Mouse (Mus musculus): ENCODE measurements at regions not wholly inside any gene's neighbourhood (a gene's known extent, or its start where the extent isn't known, plus 50 kb on each side); places are given as distances from the start of the nearest gene placed in this dataset.

DNA sequence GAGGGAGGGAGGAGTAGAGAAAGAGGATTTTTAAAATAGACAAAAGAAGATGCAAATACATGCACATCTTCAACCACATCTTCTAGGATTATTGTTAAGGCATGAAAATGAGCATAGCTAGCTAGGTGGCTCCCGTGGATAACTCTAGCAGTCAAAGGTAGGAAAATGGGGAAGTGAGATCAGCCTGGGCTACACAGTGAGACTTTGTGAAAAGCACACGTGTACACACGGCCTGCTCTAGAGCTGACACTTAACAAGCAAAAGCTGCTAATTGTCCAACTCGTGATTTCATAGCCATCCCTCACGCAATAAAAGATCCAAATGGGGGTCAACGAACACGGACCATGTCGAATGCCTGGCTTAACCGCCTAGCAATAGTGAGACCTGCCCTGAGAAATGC, 642.0 kb upstream of the Sox9 start:
- DNase-seq, result no peak

DNA sequence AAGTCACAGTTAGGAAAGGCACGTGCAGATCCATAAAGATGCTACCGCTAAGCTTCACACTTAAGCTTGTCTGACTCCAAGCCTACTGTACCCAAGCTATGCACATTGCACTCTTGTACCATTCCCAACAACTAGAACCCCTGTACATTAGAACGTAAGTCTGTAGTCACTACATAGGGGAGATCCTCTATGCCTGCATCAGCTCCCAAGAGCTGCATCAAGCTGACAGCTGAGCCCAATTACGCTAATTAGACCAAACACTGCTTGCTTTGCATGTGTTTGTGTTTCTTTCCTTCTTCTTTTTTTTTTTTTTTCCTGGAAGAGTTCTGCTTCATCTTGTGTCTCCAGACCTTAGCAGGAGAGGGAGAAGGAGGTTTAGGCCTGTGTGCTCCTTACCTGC, 641.5 kb upstream of the Sox9 start:
- no peak for DNase-seq

DNA sequence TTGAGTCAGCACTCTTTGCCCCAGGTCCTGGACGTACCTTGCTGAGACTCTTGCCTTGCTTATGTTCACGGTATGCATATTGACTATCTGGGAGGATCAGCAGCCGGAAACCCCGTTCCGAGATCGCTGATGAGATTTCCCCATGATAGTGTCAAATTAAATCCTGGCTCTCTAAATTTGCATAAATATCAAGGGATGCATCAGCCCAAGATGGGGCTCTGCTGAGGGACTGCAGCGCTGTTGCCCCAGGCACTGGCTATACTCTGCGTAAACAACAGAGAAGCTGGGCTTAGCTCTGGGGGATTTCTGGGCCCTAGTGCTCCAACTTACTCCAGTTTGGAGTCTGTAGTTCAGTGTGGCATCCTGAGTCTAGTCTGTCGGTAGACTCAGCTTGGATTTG, 641.1 kb upstream of the Sox9 start:
- no peak for DNase-seq

DNA sequence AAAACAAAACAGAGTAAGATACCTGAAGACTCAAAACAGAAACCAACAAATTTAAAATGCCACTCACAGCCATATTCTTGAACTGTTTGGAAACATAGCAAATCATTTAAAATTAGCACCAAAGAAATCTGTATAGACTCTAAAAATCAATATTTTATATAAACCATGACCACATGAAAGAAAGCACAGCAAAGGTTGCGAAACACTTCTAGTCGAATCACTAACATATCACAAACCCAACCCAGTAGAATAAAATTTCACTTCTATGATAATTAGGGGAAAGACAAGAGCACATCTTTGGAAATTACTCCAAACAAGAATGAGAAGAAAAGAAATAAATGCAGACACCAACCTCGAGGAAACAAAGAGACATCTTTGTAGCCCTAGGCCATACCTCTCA, 630.0 kb upstream of the Sox9 start:
- DNase-seq, result no peak

DNA sequence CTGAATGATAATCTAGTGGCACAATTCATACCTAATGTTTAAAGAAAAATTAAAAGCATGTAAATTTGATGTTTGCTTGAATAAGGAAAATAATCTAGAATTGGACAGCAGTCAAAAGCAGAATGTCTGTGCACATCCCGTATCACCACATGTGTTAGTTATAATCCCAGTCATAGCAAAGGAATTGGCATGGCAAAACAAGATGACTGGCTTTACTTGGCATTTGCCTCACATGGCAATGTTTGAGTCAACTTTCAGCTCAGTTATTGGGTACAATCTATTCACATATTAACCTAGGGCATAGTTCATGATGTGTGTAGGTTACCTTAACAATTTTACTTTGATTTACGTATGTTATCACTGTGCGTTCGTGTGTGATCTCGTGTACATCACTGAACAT, 628.8 kb upstream of the Sox9 start:
- no peak for DNase-seq

DNA sequence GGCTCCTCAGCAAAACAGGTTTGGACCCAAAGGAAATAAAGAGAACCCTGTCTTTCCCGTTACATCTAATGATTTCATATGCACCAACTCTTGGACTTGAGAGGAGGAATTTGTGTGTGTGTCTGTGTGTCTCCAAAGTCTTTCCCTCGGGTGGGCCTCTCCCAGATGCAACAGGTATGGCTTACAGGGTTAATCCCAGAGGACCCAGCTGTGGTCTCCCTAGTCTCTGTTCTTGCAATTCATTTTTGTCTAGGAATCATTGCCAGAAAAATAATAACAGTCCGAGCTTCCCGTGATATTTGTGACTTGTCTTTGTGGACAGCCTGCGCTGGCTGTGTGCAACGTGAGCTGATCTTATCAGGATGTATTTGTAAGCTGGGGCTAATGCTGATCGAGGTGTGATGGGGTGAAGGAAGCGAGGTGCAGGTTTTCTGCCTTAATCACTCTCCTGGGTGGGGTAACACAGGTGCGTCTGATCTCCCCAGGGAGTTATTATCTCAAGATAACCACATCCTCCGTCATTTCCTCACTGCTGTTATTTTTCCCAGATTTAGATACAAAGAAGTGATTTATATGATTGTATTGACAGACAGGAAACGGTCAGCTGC, 627.2 kb upstream of the Sox9 start:
- no peak for DNase-seq

DNA sequence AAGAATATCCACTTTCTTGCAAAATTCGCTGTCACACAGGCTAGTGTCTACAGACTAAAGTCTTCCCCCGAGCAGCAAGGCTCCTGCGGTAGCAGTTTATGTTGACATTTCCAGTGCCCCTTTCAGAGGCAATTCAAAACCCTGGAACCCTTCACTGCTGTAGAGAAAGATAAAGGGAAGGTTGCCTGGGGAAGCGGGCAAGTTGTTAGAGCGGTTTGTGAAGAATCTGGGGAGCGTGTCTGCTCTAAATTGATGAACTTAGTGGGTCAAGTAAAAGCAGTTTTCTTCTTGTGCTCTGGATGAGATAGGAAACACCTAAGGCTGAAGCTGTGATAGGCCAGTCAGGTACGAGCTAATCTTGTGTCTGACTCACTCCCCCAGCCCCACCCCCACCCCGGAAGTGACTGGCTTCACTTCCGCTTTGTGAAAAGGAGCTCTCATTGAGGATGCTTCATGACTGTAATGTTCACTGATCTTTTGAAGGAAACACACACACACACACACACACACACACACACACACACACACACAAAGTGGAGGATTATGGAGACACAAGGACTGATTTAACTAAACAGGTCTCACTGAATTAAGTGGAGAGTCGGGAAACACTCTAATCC, 626.6 kb upstream of the Sox9 start:
- no peak for DNase-seq

DNA sequence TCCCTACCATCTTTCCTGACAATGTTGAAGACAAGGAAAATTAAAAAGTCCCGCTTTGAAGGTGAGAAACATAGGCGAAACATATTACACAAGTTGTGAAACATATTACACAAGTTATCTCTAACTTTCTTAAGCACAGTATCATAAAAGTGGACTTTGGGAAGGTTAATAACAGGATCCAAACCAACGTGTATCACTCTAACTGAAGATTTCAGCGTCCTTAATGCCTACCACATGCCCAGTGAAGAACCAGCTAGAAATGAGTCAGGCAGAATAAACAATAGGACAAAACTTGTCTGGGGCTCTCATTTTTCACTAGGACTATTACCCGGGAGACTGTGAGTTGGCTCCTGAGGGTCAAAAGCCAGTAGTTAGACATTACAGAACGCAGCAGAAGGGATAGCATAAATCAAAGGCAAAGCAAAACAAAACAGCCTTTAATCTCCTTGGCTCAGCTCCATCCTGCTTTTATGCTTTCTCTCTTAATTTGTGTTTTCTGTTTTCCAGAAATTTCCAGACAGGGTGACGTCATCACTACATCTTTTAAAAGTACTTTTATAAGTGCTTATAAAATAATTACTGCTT, 618.3 kb upstream of the Sox9 start:
- DNase-seq, result no peak

DNA sequence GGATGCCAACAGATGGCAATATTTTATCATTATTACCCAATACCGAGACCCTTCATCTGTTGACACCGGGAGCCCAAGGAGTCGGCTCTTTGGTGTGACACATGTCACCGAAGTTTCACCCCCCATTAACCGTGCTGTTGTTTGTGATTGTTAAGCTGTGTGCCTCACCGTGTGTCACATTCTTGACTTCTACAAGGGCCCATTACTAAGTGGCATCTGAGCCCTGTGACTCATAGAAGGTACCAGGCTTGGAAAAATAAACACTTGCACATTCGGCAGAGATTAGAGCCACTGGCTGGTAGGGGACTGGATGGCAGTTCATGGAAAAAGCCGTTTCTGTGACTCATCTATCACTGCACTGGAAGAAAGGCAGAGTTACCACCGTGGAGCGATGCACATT, 608.4 kb upstream of the Sox9 start:
- no peak for DNase-seq

DNA sequence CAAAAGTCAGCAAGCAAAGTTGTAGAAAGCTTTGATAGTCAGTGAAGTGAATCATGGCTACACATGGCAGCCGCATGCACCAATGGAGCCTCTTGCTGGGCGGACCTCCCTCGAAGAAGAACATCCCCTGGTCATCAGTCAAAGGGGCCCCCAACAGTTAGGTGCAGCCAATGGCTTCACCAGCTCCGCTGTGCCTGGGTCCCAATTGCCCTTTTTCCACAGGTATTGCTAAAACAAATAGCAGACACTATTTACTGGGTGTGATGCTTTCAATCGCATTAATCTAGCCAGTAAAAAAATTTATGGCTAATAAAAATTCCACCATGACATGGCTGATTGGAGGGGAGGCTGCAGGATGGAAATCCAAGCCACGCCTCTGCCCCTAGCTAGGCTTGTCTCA, 606.7 kb upstream of the Sox9 start:
- no peak for DNase-seq

DNA sequence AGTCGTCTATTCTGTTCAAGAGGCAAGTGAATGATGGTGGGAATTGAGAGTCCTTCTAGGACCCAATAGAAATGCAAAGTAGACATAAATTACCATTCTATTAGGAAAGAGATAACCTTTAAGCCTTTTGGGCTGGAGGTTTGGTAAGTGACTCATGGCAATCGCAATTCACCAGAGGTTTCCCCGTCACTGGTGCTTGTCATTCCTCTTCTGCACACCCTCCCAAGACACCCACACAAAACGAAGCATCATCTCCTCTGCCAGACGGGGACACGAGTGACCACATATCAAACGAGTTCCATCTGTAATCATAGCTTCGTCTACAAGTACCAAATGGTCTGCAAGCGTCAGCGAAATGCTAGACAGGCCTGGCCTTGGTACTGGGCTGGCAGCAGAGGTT, 601.4 kb upstream of the Sox9 start:
- no peak for DNase-seq

DNA sequence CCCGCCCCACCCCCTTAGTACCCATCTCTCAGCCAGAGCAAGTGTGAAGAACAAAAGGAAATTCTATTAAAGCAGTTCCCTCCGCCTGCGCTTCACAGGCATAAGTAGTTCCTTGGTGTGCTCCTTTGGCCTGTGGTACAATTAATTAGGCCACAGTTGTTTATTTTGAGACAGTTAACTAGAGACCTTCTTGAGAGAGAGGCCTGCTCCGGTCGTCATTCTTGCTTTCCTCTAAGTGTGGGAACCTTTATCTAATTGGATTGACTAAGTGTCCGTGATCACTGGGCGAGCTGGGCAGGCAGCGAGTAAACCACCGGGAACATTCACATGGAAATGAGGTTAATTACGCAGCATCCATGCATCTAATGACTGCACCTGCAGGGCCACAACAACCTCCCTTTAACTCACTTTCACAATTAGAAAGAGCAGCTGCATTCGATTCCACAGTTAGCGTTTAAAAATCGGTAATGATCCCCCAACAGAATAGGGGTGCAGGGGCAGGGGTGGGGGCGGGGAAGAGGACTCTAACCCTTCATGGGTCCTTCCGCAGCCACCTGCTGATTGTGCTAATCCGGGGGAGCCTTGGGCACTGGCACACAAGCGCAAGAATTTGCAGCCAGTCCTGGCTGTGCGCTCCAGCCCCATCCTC, 584.3 kb upstream of the Sox9 start:
- DNase-seq, result no peak

DNA sequence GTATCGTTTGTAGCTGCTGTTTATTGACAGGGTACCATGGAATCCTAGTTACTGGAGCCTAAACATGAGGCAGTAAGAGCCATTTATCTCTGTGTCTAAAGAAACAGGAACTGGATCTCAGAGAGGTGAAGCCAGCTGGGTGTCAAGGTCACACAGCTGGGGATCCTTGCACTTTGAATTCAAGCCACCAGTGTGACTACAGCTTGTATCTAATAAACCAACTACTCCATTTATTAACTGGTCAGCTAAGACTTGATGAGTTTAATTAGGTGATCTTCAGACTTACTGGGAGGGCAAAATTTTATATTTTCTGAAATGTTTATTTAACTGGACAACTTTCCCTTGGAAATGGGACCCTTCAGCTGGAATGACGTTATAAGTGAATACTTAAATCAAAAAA, 577.5 kb upstream of the Sox9 start:
- DNase-seq, result no peak

DNA sequence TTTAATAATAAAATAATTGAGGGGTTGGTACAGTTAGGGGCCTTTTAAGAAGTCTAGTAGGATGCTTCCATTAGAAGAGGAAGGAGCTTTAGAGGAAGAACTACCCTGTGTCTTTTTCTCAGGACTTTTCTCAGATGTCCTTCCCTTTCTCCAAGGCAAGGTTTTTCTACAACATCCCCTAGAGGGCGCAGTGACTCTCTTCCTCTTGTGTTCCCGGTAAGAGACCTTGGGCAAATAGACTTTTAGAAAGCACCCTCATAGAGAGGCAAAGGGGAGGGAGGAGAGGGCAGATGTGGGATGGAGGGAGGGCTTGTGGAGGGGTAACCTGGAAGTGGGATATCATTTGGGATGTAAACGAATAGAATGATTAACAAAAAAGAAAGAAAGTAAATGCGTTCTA, 572.6 kb upstream of the Sox9 start:
- peak; percentile 7 for DNase-seq

DNA sequence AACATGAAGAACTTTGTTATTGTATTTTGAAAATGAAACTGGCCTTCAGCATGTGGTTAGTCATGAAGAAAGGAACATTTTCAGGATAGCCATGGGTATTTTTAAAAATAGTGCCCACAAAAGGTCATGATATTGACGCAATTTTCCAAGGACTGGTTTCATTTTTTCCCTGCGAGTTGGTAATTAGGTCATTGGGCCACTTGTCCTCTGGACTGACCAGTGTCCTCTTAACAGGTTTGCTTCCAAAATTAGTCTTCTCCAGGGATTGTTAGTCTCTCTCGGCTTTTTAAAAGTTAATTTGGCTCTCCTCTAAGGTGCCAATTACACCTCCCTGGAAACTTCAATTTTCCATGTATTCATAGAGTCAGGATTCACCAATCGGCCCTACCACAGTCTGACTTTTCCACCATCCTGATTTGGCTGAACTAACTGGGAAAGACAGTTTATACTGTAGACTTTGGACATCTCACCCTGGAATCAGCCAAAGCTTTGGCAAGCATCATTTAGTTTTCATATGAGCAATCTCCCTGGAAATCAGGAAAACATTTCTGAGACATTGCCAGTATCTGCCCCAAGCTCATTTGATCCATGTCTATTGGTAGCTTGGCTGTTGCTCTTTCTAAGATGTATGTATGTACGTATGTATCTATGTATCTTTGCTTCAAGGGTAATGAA, 562.8 kb upstream of the Sox9 start:
- no peak for DNase-seq

DNA sequence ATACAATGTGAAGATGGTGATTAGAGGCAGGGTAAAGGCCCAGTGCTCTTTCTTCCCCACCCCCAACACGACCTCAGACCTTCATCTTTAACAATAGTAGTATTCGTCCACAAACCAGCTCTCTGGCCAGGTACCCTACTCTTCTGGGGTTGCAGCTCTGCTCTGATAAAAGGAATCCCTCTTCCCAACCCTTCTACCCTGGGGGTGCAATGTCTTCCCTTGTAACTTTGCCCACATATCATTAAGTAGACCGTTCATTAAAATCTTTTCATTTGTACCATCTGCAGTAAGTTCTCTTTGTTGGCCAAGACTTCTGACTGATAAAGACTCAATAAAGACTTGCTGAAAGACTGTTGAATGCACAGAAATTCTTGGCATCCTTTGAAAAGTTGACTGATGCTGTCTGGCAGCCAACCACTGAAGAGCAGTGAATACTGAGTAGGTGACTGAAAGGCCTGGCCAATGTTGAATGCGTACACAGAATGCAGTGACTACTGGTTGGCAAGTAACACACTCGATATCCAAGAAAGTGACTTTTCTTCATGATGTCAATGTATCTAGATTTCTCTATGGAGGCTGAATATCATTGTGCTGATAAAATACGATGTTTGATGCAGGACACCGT, 547.4 kb upstream of the Sox9 start:
- DNase-seq, result no peak

DNA sequence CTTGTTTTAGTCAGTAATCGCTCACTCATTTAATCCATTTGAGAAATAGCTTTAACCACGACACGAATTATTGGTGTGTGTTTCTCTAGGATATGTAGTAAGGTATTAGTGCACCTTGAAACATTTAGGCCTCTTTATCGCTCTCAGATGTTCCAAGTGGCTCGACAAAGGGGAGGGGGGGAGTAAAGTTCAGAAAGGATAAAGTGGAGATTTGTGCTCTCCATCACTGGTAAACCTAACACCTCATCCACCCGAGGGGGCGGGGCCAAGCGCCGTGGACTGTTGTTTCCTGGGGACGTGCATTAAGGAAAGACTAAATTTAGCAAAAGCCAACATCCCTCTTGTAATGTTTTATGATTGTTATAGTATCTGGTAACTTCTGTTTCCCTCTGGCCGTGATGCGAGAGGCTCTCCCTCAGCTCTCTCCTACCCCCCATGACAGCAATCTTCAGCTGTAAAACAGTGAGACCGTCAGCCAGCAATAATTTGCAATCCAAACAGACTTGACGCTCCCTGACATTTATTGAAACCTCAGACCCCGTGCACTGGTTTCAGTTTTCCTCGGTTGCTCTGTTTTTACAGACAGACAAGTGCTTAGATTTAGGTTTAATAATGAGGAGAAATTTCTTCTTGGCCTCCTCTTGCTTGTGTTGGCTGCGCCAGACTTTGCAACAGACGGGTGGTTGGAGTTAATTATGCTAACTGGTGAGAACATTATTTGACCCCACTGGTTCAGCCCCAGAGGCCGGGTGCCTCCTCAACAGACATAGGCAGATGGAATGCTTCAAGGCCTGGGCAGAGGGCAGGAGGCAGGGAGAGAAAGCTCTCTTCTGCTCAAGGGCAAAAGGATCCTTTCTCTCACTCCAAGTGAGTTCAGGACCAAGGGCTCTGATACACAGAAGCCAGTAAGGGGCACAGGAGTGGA, 542.8 kb upstream of the Sox9 start:
- no peak for DNase-seq

DNA sequence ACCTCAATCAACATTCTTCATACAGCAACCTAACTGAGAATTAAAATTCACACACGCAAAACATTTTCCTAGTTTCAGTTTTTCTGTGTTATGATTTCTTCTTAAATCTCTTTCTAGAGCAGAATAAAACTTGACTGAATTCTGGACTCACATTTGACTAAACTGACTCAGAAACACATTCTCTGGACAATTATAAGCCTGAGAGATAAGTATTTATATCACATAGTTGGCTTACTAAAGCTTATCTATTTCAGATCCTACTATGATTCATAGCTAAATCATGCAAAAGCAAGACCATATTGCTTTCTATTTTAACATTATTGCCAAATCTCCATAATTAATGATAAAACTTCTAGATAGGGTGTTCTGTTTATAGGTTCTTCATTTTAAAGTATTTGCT, 529.5 kb upstream of the Sox9 start:
- no peak for DNase-seq

DNA sequence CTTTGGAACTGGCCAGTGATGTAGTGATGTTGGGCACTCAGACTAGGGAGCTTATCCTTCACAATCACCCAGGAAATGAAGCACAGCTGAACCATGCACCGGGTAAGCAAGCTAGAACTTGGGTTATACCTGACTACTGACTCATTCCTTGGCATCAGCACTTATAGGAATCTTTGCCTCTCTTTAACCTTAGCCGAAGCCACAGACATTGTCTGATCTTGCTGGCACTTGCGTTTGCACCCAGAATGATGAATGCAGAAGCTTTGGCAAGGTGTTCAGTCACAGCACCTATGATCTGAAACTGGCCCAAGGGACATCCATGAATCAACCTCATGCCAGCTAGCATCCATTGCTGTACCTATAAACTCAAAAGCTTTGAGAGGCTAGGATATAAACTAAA, 529.0 kb upstream of the Sox9 start:
- no peak for DNase-seq

DNA sequence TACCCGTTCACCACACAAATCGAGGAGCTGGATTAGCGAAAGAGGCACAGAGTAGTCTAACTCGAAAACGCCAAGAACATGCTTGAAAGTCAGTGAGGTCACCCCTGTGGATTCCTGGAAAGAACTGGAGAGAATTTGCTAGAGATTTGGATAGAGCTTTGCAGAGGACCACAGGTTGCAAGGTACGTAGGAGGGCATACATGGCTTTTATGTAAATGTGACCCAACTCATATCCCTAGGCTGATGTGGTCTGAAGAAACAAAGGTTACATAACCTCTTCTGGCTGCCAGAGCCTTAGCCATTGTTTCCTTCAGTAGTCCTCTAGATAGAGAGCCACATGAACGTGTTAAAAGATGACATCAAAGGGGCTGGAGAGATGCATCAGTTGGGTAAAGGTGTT, 525.7 kb upstream of the Sox9 start:
- no peak for DNase-seq

DNA sequence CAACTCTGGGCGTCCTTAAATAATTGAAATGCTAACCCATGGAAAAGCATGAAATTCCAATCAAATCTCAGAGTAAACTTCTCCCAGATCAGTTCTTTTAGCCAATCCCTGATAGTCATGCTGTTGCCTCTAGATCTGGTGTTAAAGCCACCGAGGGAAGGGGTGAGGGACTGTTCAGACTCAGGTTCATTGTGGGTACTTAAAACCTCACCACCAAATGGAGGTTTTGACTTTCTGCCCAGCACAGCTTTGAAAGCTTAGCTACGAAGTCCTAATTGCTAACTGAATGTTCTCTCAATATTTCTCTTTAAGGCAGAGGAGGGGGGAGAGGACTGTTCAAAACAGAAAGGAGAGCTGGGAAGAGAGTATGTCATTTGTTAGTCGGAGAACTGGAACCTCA, 517.9 kb upstream of the Sox9 start:
- no peak for DNase-seq

DNA sequence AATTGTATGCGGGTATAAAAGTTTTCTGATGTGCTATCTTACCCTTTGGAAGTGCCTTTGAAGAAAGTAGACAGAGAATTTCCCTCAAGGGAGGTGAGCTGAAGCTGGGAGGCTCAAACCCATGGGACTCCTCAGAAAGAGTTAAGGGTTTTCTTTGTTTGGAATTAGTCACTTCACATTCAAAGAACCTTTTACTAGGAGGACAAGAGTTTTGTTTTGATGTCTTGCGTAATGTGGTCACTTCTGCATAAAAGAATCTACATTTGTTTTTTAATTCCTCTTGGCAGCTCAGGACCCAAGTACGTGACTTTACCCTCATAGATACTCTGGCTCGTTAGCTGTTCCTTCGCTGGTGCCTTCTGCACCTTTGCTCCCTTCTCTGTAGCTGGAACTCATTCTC, 511.1 kb upstream of the Sox9 start:
- no peak for DNase-seq

Measured in thymus, postnatal 4 days (tissue).